Mouse (Mus musculus) limb, embryonic 10.5 days (tissue): ENCODE data around the gene Cox17. TPM values are rescaled to one million over a fixed set of nuclear protein-coding genes. Genes with fewer than 3 reads are reported as not detected.
"Not testable (repeated sequence)": the region's sequence is repeated elsewhere in the genome, so short reads cannot be mapped to it uniquely, and the experiment has no call there.

ENCODE experiments used
- DNase-seq: peaks from one replicate; pipeline ENCODE4 v3.0.0-alpha.2; 2017; ENCODE audit warnings: low spot score
- H3K27ac ChIP-seq: fragments of 300-500 bp; sonication (generic); 2 replicates; pipeline ENCODE4 v1.5.1; 2016; ENCODE audit warnings: mild to moderate bottlenecking
- H3K27me3 ChIP-seq: fragments of 300-500 bp; sonication (generic); 2 replicates; pipeline ENCODE4 v1.6.1; 2016; ENCODE audit warnings: low read depth, mild to moderate bottlenecking; ENCODE audit not compliant: poor library complexity, severe bottlenecking
- H3K36me3 ChIP-seq: fragments of 300-500 bp; sonication (generic); 2 replicates; pipeline ENCODE4 v1.6.1; 2016; ENCODE audit warnings: mild to moderate bottlenecking, moderate library complexity
- H3K4me1 ChIP-seq: fragments of 300-500 bp; sonication (generic); 2 replicates; pipeline ENCODE4 v1.6.1; 2016
- H3K4me3 ChIP-seq: fragments of 300-500 bp; sonication (generic); 2 replicates; pipeline ENCODE4 v1.5.1; 2016; ENCODE audit warnings: mild to moderate bottlenecking, moderate library complexity
- H3K9me3 ChIP-seq: fragments of 300-500 bp; sonication (generic); replicated peaks from 2 replicates; pipeline ENCODE4 v1.6.1; 2016; ENCODE audit warnings: mild to moderate bottlenecking
- WGBS: fragments of 180-500 bp; shearing (Covaris S2); methylation state at CpG from one replicate; pipeline ENCODE4 v1.1.7; 2016; 5-methylcytosine and 5-hydroxymethylcytosine counted together
- polyA plus RNA-seq: library from polyadenylated mRNA; unstranded; fragments of >200 nt; fragmentation: Nextera tagmentation; extraction: Ambion mirVana; gene quantifications from 2 replicates; pipeline ENCODE4 v1.2.1, GENCODE M21; 2016

The Cox17 gene
- polyA plus RNA-seq, 1 experiment from 2014 or later = 119 TPM

- 89% methylated on average over 11 of the region's 11 CpGs for WGBS
- Histone ChIP-seq H3K9me3 (no peaks in the 10 kb centered on the region), H3K4me1 (no peaks in the 10 kb centered on the region), H3K4me3 (no peak overlapping the region), H3K27me3 (no peaks in the 10 kb centered on the region), H3K36me3 (no peaks in the 10 kb centered on the region), H3K27ac (no peak overlapping the region)
- DNase-seq = no peak
Measured at GRCm38 (mm10) chr16:38326778-38327397, 19.9 kb upstream of the Cox17 start.

GRCm38 (mm10) chr16:38329340-38329739, 17.5 kb upstream of the Cox17 start:
- no peak overlapping the region for H3K27ac ChIP-seq
- no peaks in the 10 kb centered on the region for H3K27me3 ChIP-seq
- H3K4me1 ChIP-seq = no peaks in the 10 kb centered on the region
- H3K4me3 ChIP-seq = no peak overlapping the region
- no peaks in the 10 kb centered on the region for H3K36me3 ChIP-seq
- DNase-seq = no peak
- no peaks in the 10 kb centered on the region for H3K9me3 ChIP-seq
- 85% methylated on average over 3 of the region's 3 CpGs for WGBS

GRCm38 (mm10) chr16:38334431-38334830, 12.4 kb upstream of the Cox17 start:
- 26% methylated on average over 6 of the region's 6 CpGs for WGBS

GRCm38 (mm10) chr16:38338077-38338476, 8.7 kb upstream of the Cox17 start:
- H3K27me3 ChIP-seq, H3K27ac ChIP-seq, H3K4me3 ChIP-seq, H3K9me3 ChIP-seq, H3K36me3 ChIP-seq, H3K4me1 ChIP-seq, DNase-seq: not testable (repeated sequence)
- WGBS = 89% methylated on average over 4 of the region's 4 CpGs

More at GRCm38 (mm10) chr16:38334431-38334830, 12.4 kb upstream of the Cox17 start:
- H3K4me3 ChIP-seq = no peak overlapping the region
- no peaks in the 10 kb centered on the region for H3K27me3 ChIP-seq
- no peak for DNase-seq
- no peaks in the 10 kb centered on the region for H3K4me1 ChIP-seq
- no peaks in the 10 kb centered on the region for H3K36me3 ChIP-seq
- no peak overlapping the region for H3K27ac ChIP-seq
- no peaks in the 10 kb centered on the region for H3K9me3 ChIP-seq

GRCm38 (mm10) chr16:38341396-38342324, 5.1 kb upstream of the Cox17 start, which contains the start of gene Maats1:
TSS of gene Maats1 (minus strand) at chr16:38342143.
- H3K27me3 ChIP-seq = no peaks in the 10 kb centered on the region
- peak within 1 kb of the TSS; percentile 50 for H3K4me3 ChIP-seq
- WGBS = 10% methylated on average over 30 of the region's 30 CpGs
- H3K4me1 ChIP-seq = peaks cover 12% of the 10 kb centered on the region
- peak; percentile 88 for DNase-seq
- H3K36me3 ChIP-seq = no peaks in the 10 kb centered on the region
- no peaks in the 10 kb centered on the region for H3K9me3 ChIP-seq
- H3K27ac ChIP-seq = peak within 1 kb of the TSS; percentile 65

- 81% methylated on average over 3 of the region's 3 CpGs for WGBS
- no peak overlapping the region for H3K27ac ChIP-seq
- no peak for DNase-seq
Measured at GRCm38 (mm10) chr16:38344941-38345725, 1.7 kb upstream of the Cox17 start.

GRCm38 (mm10) chr16:38347588-38347987, 797 bp downstream of the Cox17 start:
- no peak for DNase-seq
- Histone ChIP-seq H3K9me3 (no peaks in the 10 kb centered on the region), H3K4me1 (peaks cover 13% of the 10 kb centered on the region), H3K4me3 (peak overlapping the region; percentile 93), H3K27me3 (no peaks in the 10 kb centered on the region), H3K27ac (peak overlapping the region; percentile 92; the same call in 1 of the 2 replicates), H3K36me3 (peaks cover 33% of the 10 kb centered on the region)
- WGBS = 67% methylated on average over 6 of the region's 6 CpGs

More at GRCm38 (mm10) chr16:38344941-38345725, 1.7 kb upstream of the Cox17 start:
- Histone ChIP-seq H3K4me3 (no peak overlapping the region), H3K4me1 (peaks cover 22% of the 10 kb centered on the region), H3K9me3 (no peaks in the 10 kb centered on the region), H3K27me3 (no peaks in the 10 kb centered on the region), H3K36me3 (peaks cover 10% of the 10 kb centered on the region)

GRCm38 (mm10) chr16:38348217-38348761, 1.5 kb downstream of the Cox17 start:
- H3K4me1 ChIP-seq = peaks cover 13% of the 10 kb centered on the region
- no peaks in the 10 kb centered on the region for H3K9me3 ChIP-seq
- H3K36me3 ChIP-seq = peaks cover 33% of the 10 kb centered on the region
- H3K27me3 ChIP-seq = no peaks in the 10 kb centered on the region
- H3K27ac ChIP-seq = no peak overlapping the region
- no peak overlapping the region for H3K4me3 ChIP-seq
- no peak for DNase-seq
- WGBS = 92% methylated on average over 9 of the region's 9 CpGs

- Histone ChIP-seq H3K27ac (no peak overlapping the region), H3K9me3 (no peaks in the 10 kb centered on the region), H3K36me3 (peaks cover 41% of the 10 kb centered on the region), H3K4me1 (peaks cover 13% of the 10 kb centered on the region), H3K27me3 (no peaks in the 10 kb centered on the region), H3K4me3 (no peak overlapping the region)
- WGBS = 91% methylated on average over 2 of the region's 2 CpGs
- DNase-seq = no peak
Measured at GRCm38 (mm10) chr16:38349881-38350280, 3.1 kb downstream of the Cox17 start.

GRCm38 (mm10) chr16:38350361-38350855, 3.6 kb downstream of the Cox17 start:
- WGBS = 79% methylated on average over 7 of the region's 7 CpGs
- no peaks in the 10 kb centered on the region for H3K9me3 ChIP-seq
- H3K36me3 ChIP-seq = peaks cover 41% of the 10 kb centered on the region
- H3K27ac ChIP-seq = no peak overlapping the region
- H3K4me3 ChIP-seq = no peak overlapping the region
- no peak for DNase-seq
- H3K4me1 ChIP-seq = peaks cover 13% of the 10 kb centered on the region
- H3K27me3 ChIP-seq = no peaks in the 10 kb centered on the region

GRCm38 (mm10) chr16:38350939-38351338, 4.1 kb downstream of the Cox17 start:
- 77% methylated on average over 6 of the region's 6 CpGs for WGBS
- Histone ChIP-seq H3K4me1 (peaks cover 13% of the 10 kb centered on the region), H3K9me3 (no peaks in the 10 kb centered on the region), H3K27me3 (no peaks in the 10 kb centered on the region), H3K27ac (no peak overlapping the region), H3K36me3 (peaks cover 41% of the 10 kb centered on the region), H3K4me3 (no peak overlapping the region)
- DNase-seq = no peak

GRCm38 (mm10) chr16:38352031-38352430, 5.2 kb downstream of the Cox17 start:
- H3K4me1 ChIP-seq = peaks cover 10% of the 10 kb centered on the region
- no peak for DNase-seq
- no peaks in the 10 kb centered on the region for H3K27me3 ChIP-seq
- no peak overlapping the region for H3K4me3 ChIP-seq
- peaks cover 41% of the 10 kb centered on the region for H3K36me3 ChIP-seq
- 91% methylated on average over 7 of the region's 7 CpGs for WGBS
- H3K9me3 ChIP-seq = no peaks in the 10 kb centered on the region
- no peak overlapping the region for H3K27ac ChIP-seq
